Mouse (Mus musculus) CH12.LX (cell line): ENCODE data around the gene Zfp827.

Experiments
- CTCF ChIP-seq, 2 experiments: IDR thresholded peaks in 1 of 2; conservative IDR thresholded peaks in 1 of 2; 2 replicates each; pipeline ENCODE4 v1.5.1; 2011 to 2012; ENCODE audit warnings: low read depth in 2 of 2, low read length in 2 of 2, improper control_type of control experiment in 1 of 2, inconsistent platforms in 1 of 2, mild to moderate bottlenecking in 1 of 2, moderate library complexity in 1 of 2
- ELF1 ChIP-seq: IDR thresholded peaks from 2 replicates; pipeline ENCODE4 v1.6.1; 2014; ENCODE audit warnings: low read depth, mild to moderate bottlenecking, inconsistent platforms, low read length, improper control_type of control experiment
- MAX ChIP-seq: IDR thresholded peaks from 2 replicates; pipeline ENCODE4 v1.6.1; 2011; ENCODE audit warnings: low read length, improper control_type of control experiment
- NELFE ChIP-seq: IDR thresholded peaks from 2 replicates; pipeline ENCODE4 v1.6.1; 2011; ENCODE audit warnings: low read depth, low read length, improper control_type of control experiment
- POLR2A ChIP-seq: IDR thresholded peaks from 2 replicates; pipeline ENCODE4 v1.6.1; 2011; ENCODE audit warnings: low read depth, mild to moderate bottlenecking, improper control_type of control experiment, low read length

GRCm38 (mm10) chr8:79067812-79068630, 39.8 kb downstream of the Zfp827 start:
- no peak for TF ChIP-seq CTCF (conservative IDR thresholded peaks at IDR 0.05 in 1 of 2, IDR thresholded peaks at IDR 0.05 in 1 of 2; ENCODE audit: low read depth in 2 of 2, low read length in 2 of 2)
- no peak for TF ChIP-seq POLR2A
- TF ChIP-seq ELF1, result no peak
- TF ChIP-seq MAX, result no peak
- no peak for TF ChIP-seq NELFE
